Mouse (Mus musculus) lung, postnatal 0 days (tissue): ENCODE data around the gene Slc6a1. TPM values are rescaled to one million over a fixed set of nuclear protein-coding genes. Genes with fewer than 3 reads are reported as not detected.

Source experiments
- ATAC-seq: fragments of 200-750 bp; cut with Nextera tagmentation; 2 replicates; pipeline ENCODE4 v1.8.0; 2017; ENCODE audit warnings: moderate library complexity
- DNase-seq: peaks from one replicate; pipeline ENCODE4 v3.0.0-alpha.2; 2016; ENCODE audit warnings: low spot score
- H3K27ac ChIP-seq: fragments of 300-500 bp; sonication (generic); 2 replicates; pipeline ENCODE4 v1.5.1; 2014; ENCODE audit warnings: antibody characterized with exemption, mild to moderate bottlenecking, low read length, mixed read lengths
- H3K27me3 ChIP-seq: fragments of 300-500 bp; sonication (generic); replicated peaks from 2 replicates; pipeline ENCODE4 v1.6.1; 2014; ENCODE audit warnings: low read length, mixed read lengths; ENCODE audit not compliant: insufficient read depth
- H3K36me3 ChIP-seq: fragments of 300-500 bp; sonication (generic); 2 replicates; pipeline ENCODE4 v1.6.1; 2014; ENCODE audit warnings: low read length, mixed read lengths; ENCODE audit not compliant: insufficient read depth
- H3K4me1 ChIP-seq: fragments of 300-500 bp; sonication (generic); 2 replicates; pipeline ENCODE4 v1.6.1; 2014; ENCODE audit warnings: antibody characterized with exemption, low read depth, low read length, mixed read lengths; ENCODE audit not compliant: insufficient read depth
- H3K4me2 ChIP-seq: fragments of 300-500 bp; sonication (generic); replicated peaks from 2 replicates; pipeline ENCODE4 v1.6.1; 2014; ENCODE audit warnings: low read depth, mild to moderate bottlenecking, low read length, moderate library complexity, mixed read lengths
- H3K4me3 ChIP-seq: fragments of 300-500 bp; sonication (generic); 2 replicates; pipeline ENCODE4 v1.5.1; 2014; ENCODE audit warnings: low read depth, low read length
- H3K9ac ChIP-seq: fragments of 300-500 bp; sonication (generic); replicated peaks from 2 replicates; pipeline ENCODE4 v1.6.1; 2014; ENCODE audit warnings: low read depth, mild to moderate bottlenecking
- H3K9me3 ChIP-seq: fragments of 300-500 bp; sonication (generic); 2 replicates; pipeline ENCODE4 v1.6.1; 2016; ENCODE audit warnings: low read length, mixed read lengths
- CTCF ChIP-seq: IDR thresholded peaks from 2 replicates; pipeline ENCODE4 v1.5.1; 2016; ENCODE audit warnings: antibody characterized with exemption, mild to moderate bottlenecking
- EP300 ChIP-seq: IDR thresholded peaks from 2 replicates; pipeline ENCODE4 v1.6.1; 2016; ENCODE audit warnings: antibody characterized with exemption, mild to moderate bottlenecking, control low read depth
- WGBS: fragments of 180-500 bp; shearing (Covaris S2); extraction: QIAGEN DNeasy Blood & Tissue Kit; methylation state at CpG from one replicate; pipeline ENCODE4 v1.1.7; 2014; 5-methylcytosine and 5-hydroxymethylcytosine counted together
- polyA plus RNA-seq: library from polyadenylated mRNA; unstranded; fragments of >200 nt; fragmentation: Nextera tagmentation; extraction: Ambion mirVana; gene quantifications from 2 replicates; pipeline ENCODE4 v1.2.1, GENCODE M21; 2015

Slc6a1 gene
- polyA plus RNA-seq, 1 experiment from 2014 or later, result not detected

DNA sequence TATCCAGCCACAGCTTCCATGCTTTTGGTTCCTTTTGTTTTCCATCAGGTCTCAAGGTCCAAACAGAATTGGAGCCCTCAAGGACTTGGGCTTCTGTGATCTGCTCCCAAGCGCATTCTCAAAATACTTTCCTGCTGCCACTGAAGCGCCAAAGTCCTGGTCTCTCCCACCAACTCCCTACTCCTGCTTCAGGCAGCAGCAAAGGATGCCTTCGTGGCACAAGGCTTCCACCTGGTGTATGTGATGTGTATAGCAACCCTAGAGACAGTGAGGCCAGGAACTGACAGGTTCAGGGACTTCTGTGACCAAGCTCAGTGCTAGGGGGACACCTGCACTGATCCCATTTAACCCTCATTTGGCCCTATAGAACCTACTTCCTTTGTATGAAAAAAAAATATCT is 61.3 kb downstream of the Slc6a1 start:
- TF ChIP-seq CTCF, result peak; percentile 77
- no peak for TF ChIP-seq EP300
- whole genome bisulfite sequencing, result 5% methylated on average over 3 of the region's 3 CpGs
- Histone ChIP-seq H3K4me1 (no peaks in the 10 kb centered on the region), H3K27ac (no peak overlapping the region), H3K4me2 (no peak overlapping the region), H3K36me3 (no peaks in the 10 kb centered on the region), H3K4me3 (no peak overlapping the region), H3K9me3 (no peaks in the 10 kb centered on the region), H3K9ac (no peak overlapping the region), H3K27me3 (no peaks in the 10 kb centered on the region)
- ATAC-seq (no peak), DNase-seq (peak; percentile 32)

DNA sequence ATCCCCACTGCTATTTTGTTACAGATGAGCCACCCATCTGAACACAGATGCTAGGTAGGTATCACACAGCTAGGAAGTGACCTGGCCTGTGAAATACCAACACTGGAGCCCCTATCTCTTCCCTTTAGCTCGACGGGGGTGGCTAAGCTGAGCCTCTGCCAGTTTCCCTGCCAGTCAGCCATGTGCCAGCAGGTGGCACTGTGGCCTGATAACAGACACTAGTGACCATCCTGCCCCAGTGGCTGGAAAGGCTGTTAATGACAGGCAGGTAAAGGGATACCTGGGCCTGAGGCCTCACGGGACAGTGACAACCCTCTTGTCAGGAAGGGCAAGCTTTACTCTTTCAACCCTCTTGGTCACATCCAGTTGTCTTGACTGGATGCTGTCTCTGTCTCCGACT is 62.7 kb downstream of the Slc6a1 start:
- no peak overlapping the region for H3K4me3 ChIP-seq

DNA sequence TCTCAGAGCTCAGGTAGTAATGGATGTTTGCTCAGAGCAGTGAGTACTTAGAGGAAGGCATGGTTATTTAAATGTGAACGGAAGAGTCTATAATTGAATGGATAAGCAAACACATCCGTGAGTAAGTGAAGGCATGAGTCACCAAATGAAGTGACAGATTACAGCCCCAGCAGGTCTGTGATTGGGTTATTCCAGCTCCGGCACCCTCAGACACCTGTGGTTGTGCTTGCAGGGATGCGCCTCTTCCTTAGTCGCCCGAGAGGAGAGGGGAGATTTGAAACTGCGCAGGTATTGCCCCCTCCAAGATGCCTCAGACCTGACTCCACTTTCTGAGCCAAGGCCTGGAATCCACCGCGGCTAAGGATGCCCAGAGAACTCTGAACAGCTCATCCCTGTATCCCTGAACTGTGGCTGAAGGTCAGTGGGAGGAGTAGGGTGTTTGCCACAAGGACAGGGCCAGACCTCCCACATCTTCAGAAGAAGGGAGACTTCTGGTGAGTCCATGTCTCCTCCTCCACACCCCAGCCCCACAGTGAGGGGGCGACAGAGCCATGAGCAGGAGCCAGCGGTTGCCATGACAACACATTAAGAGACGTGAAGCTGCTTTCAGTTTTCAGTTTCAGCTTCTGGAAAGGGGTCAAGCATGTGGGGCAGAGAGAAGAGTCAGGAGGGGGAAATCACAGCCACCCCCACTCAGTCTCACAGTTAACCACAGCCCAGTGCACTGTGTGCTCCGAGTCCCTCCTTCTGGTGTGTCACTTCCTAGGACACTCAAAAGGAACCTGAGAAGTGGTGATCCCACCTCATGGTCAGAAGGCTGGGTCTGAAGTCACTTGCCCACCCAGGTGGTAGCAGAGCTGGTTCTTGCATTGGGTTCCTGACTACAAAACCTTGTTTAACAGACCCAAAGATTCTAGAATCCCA is 65.7 kb downstream of the Slc6a1 start:
- Histone ChIP-seq H3K4me3 (no peak overlapping the region), H3K27ac (no peak overlapping the region), H3K9ac (no peak overlapping the region), H3K9me3 (no peaks in the 10 kb centered on the region), H3K4me1 (no peaks in the 10 kb centered on the region), H3K27me3 (no peaks in the 10 kb centered on the region), H3K4me2 (no peak overlapping the region), H3K36me3 (no peaks in the 10 kb centered on the region)
- WGBS, result 31% methylated on average over 13 of the region's 13 CpGs
- DNase-seq (peak; percentile 9), ATAC-seq (no peak; the same call in 1 of the 2 replicates)
- TF ChIP-seq EP300 (no peak), CTCF (no peak)

More for the DNA sequence above, 62.7 kb downstream of the Slc6a1 start:
- Histone ChIP-seq H3K9me3 (no peaks in the 10 kb centered on the region), H3K27ac (no peak overlapping the region), H3K4me1 (no peaks in the 10 kb centered on the region), H3K36me3 (no peaks in the 10 kb centered on the region), H3K9ac (no peak overlapping the region), H3K27me3 (no peaks in the 10 kb centered on the region), H3K4me2 (no peak overlapping the region)
- ATAC-seq, result no peak
- DNase-seq, result peak; percentile 28
- TF ChIP-seq CTCF (peak; percentile 90), EP300 (no peak)
- WGBS, result 27% methylated on average over 4 of the region's 4 CpGs

DNA sequence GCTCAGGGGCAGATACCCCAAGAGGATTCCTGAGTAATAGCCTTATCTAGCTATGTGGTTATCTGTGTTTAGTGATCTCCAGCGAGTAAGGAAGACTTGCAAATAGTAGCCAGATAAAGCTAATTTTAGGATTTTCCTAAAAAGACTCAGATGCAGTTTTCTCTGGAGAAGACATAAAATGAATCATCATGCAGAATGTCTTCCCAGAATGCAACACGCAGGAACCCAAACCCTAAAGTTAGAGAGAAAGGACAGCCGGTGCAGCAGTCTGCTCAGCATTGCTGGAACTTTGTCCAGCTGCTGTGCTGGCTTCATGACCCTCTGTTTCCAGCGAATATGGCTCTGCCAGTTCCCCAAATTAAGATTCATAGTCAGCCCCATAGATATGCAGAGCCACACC is 72.2 kb downstream of the Slc6a1 start:
- WGBS, result 43% methylated on average over 4 of the region's 4 CpGs
- no peak overlapping the region for H3K4me3 ChIP-seq
- no peak overlapping the region for H3K9ac ChIP-seq
- no peaks in the 10 kb centered on the region for H3K36me3 ChIP-seq
- no peak overlapping the region for H3K4me2 ChIP-seq
- ATAC-seq (no peak), DNase-seq (no peak)
- H3K27me3 ChIP-seq, result no peaks in the 10 kb centered on the region
- no peaks in the 10 kb centered on the region for H3K9me3 ChIP-seq
- no peak overlapping the region for H3K27ac ChIP-seq
- TF ChIP-seq EP300 (no peak), CTCF (no peak)
- no peaks in the 10 kb centered on the region for H3K4me1 ChIP-seq

DNA sequence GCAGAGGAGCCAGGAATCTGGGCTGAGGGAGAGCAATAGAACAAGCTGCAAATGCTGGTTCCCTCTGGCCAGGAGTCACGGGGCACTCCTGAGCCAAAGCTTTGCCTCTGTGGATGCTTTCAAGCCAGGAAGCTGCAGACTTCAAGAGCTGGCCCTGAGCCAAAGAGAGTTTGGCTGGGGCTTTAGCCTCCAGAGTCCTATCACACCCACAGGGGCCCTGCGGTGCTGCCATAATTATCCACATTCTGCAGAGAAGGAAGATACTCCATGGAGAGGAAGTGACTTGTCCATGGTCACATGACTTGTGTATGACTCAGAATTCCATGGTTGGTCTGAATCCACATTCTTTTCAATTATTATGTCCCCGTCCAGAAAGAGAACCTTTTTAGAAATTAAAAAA is 75.7 kb downstream of the Slc6a1 start:
- Histone ChIP-seq H3K9ac (no peak overlapping the region), H3K27ac (no peak overlapping the region), H3K36me3 (no peaks in the 10 kb centered on the region), H3K4me1 (no peaks in the 10 kb centered on the region), H3K4me3 (no peak overlapping the region), H3K4me2 (no peak overlapping the region), H3K27me3 (no peaks in the 10 kb centered on the region), H3K9me3 (no peaks in the 10 kb centered on the region)
- TF ChIP-seq EP300 (no peak), CTCF (no peak)
- no peak for DNase-seq
- no peak for ATAC-seq
- WGBS, result 32% methylated on average over 3 of the region's 3 CpGs

DNA sequence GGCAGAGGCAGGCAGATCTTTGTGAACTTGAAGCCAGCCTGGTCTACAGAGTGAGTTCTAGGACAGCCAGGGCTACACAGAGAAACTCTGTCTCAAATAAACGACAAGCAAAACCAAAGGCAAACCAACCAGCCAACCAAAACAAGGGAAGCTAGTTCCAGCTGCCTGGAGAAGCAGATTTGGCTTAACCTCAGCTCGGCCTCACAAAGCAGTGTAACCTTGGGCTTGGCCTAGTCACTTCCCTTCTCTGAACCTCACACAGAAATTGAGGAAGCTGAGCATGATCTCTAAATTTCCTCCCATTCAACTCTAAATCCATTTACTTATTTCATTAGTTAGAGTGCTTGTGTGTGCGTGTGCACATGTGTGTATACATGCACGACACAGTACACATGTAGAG is 79.9 kb downstream of the Slc6a1 start:
- no peak overlapping the region for H3K27ac ChIP-seq
- H3K27me3 ChIP-seq, result no peaks in the 10 kb centered on the region
- no peaks in the 10 kb centered on the region for H3K36me3 ChIP-seq
- TF ChIP-seq EP300, result no peak
- TF ChIP-seq CTCF, result no peak
- H3K9ac ChIP-seq, result no peak overlapping the region
- H3K4me3 ChIP-seq, result no peak overlapping the region
- no peaks in the 10 kb centered on the region for H3K9me3 ChIP-seq
- ATAC-seq (no peak), DNase-seq (no peak)
- WGBS, result 54% methylated on average over 4 of the region's 4 CpGs
- no peak overlapping the region for H3K4me2 ChIP-seq
- H3K4me1 ChIP-seq, result no peaks in the 10 kb centered on the region
